Mouse (Mus musculus) left cerebral cortex, adult 2 months (tissue): ENCODE results near the gene Tnrc6b. TPM values are rescaled to one million over a fixed set of nuclear protein-coding genes. Genes with fewer than 3 reads are reported as not detected.
A peak's percentile ranks its signal among the peaks of the same experiment; 100 is the strongest.
"Not testable (repeated sequence)": the region's sequence is repeated elsewhere in the genome, so short reads cannot be mapped to it uniquely, and the experiment has no call there.

Experiments
- DNase-seq, 2 experiments: peaks; one replicate each; pipeline ENCODE4 v3.0.0; 2021 to 2022; ENCODE audit warnings: low spot score in 2 of 2, mixed read lengths in 1 of 2; ENCODE audit errors: extremely low spot score in 1 of 2
- H3K27ac ChIP-seq: fragments of 200-600 bp; 2 replicates; pipeline ENCODE4 v1.8.1; 2022
- H3K4me3 ChIP-seq: fragments of 200-600 bp; 2 replicates; pipeline ENCODE4 v1.8.1; 2022
- CTCF ChIP-seq: fragments of 200-600 bp; IDR thresholded peaks from 2 replicates; pipeline ENCODE4 v1.8.1; 2022; ENCODE audit warnings: antibody characterized with exemption, mild to moderate bottlenecking, moderate library complexity
- intact Hi-C: fragments of 180-260 bp; cut with DNase I; formaldehyde crosslinking; loops from one replicate; pipeline ENCODE4 v1.15.1; 2025
- total RNA-seq, 2 experiments: library from RNA; stranded (reverse); gene quantifications; 2 replicates each; pipeline ENCODE4 v1.2.3; 2021

Tnrc6b gene
- total RNA-seq, 2 experiments from 2014 or later = 118 to 120 TPM

DNA sequence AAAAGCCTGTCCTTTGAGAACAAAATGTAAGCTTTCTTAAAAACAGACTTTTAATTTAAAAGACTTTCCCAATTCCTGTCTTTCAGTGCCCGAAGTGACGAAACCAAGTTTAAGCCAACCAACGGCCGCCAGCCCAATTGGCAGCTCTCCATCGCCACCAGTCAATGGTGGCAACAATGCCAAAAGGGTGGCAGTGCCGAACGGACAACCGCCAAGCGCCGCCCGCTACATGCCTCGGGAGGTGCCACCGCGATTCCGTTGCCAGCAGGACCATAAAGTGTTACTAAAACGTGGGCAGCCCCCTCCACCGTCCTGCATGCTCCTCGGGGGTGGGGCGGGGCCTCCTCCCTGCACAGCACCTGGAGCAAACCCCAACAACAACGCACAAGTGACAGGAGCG is 165.1 kb downstream of the Tnrc6b start:
- Histone ChIP-seq H3K27ac (no peak overlapping the region), H3K4me3 (no peak overlapping the region)
- TF ChIP-seq CTCF = no peak; the same call in 1 of the 2 replicates
- peak; percentile 33 to 38 for DNase-seq
- intact Hi-C loops = loop anchor here (5.0 kb wide), 1 partner anchor 79 kb away; no protein-coding TSS in a partner anchor

DNA sequence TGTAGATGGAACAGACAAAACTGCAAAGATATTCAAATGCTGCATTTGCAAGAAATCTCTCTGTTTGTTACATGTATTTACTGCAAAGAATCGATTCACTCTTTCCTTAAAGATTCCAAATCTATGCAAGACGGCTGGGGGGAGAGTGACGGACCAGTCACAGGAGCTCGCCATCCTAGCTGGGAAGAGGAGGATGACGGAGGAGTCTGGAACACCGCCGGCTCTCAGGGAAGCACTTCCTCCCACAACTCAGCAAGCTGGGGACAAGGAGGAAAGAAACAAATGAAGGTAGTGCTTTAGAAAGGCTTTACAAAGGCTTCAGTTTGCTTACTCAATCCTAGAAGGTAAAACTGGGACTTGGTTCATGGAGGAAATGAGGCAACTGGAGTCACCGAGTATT is 173.0 kb downstream of the Tnrc6b start:
- intact Hi-C loops = loop anchor here (5.0 to 10.0 kb wide), 2 partner anchors 177 to 619 kb away; partner anchors contain the start of gene Rps19bp1

DNA sequence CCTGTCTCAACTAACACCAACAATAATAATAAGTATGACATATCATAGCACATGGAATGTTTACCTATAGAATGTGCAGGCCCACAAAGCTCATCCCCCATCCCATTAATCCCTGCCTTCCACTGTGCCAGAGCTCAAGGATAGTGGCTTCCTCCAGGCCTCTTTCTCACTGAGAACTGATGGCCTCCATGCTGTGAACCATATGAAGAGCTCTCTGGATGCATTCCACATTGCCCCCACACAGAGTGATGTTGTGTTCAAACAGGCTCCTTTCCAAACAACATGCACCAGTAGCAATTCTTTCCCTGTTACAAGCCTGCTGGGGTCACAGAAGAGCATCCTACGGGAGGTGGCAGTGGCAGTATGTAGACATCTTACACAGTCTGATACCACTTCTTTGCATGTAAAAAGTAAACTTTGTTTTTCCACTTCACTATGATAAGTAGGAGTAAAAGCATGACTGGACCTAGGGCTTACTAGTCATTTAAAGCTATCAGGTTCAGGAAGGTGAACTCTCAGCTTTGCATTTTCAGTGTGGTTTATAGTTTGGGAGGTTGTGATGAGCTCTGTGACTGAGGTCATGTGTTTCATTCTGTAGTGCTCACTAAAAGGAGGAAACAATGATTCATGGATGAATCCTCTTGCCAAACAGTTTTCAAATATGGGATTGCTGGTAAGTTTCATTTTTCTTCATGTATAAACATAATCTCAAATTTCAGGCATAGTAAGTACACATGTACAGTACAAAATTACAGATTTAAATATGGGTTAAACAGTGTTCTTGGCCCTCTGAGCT is 175.4 kb downstream of the Tnrc6b start:
- DNase-seq = no peak
- intact Hi-C loops = loop anchor here (10.0 kb wide), 1 partner anchor 622 kb away; the partner anchor contains the start of gene Rps19bp1
- H3K4me3 ChIP-seq = no peak overlapping the region
- no peak for TF ChIP-seq CTCF
- no peak overlapping the region for H3K27ac ChIP-seq

More for the DNA sequence above, 173.0 kb downstream of the Tnrc6b start:
- peak in 1 of 2 experiments; percentile 43 for DNase-seq
- TF ChIP-seq CTCF = no peak
- H3K27ac ChIP-seq = no peak overlapping the region
- no peak overlapping the region for H3K4me3 ChIP-seq

DNA sequence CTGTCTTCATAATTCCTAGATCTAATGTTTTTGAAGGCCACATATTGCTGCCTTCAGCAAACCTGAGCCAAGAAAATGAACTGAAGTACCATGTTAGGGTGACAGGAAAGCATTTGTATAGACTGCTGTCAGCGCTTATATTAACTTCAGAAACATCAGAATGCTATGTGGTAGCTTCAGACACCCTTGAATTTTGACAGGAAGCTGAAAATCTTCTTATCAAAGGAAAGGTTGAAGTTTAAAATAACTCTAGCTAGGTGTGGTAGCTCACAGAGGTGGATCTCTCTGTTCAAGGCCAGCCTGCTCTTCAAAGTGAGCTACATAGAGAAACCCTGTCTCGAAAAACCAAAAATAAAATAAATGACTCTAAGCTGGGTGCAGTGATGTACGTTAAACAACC is 181.2 kb downstream of the Tnrc6b start:
- no peak for DNase-seq
- Histone ChIP-seq H3K27ac (no peak overlapping the region), H3K4me3 (no peak overlapping the region)
- TF ChIP-seq CTCF = no peak
- intact Hi-C loops = no loop called here

DNA sequence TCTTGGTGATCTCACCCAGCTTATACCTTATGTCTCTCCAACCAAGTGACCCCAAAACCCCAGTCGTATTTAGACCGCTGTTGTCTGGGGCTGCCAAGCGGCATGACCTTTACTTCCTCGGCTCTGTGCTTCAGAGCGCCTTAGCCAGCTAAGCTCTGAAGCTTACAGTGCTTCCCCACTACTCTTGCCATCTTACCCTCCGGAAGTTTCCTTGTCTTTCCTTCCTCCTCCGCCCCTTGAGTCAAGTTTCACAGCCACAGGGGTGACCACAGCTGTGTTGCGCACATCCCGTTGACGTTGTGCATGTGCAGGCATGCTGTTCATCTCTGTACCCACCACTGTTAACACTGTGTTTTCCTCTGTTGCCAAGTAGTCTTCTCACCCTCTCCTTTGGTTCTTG is 185.6 kb downstream of the Tnrc6b start:
- intact Hi-C loops = no loop called here
- no peak for DNase-seq
- no peak for TF ChIP-seq CTCF

DNA sequence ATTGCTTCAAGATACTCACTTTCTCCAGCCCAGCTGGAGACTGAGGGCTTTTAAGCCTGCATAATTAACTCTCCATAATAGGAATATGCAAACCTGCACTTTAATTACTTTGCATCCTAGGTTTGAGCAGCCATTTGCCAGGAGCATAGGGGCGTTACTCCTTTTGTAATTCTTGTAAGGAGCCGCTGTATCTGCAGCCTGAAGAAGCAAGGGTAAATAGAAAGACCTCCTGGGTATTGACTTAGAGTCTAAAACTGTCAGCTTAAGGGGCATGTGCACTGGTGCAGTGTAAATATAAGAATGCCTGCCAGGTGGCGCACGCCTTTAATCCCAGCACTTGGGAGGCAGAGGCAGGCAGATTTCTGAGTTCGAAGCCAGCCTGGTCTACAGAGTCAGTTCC is 186.8 kb downstream of the Tnrc6b start:
- intact Hi-C loops = no loop called here
- no peak for DNase-seq
- Histone ChIP-seq H3K27ac (no peak overlapping the region), H3K4me3 (no peak overlapping the region)
- TF ChIP-seq CTCF = no peak

More for the DNA sequence above, 185.6 kb downstream of the Tnrc6b start:
- Histone ChIP-seq H3K27ac (no peak overlapping the region), H3K4me3 (no peak overlapping the region)

DNA sequence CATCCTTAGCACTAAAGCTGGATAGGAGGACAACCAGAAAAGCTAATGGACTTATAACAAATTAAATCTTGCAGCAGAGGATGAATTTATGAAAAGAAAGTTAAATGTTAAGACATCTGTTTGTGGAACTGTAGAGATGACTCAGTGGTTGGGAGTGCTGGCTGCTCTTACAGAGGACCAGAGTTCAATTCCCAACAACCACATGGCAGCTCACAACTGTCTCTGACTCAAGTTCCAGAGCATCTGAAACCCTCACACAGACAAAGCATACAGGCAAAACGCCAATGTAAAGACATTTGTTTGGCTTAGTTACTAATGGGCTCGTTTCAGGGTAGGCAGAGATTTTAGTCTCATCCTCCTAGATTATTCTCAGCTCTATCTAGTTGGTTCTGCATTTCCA is 188.7 kb downstream of the Tnrc6b start:
- TF ChIP-seq CTCF = no peak
- Histone ChIP-seq H3K27ac (no peak overlapping the region), H3K4me3 (no peak overlapping the region)
- no peak for DNase-seq
- intact Hi-C loops = no loop called here

DNA sequence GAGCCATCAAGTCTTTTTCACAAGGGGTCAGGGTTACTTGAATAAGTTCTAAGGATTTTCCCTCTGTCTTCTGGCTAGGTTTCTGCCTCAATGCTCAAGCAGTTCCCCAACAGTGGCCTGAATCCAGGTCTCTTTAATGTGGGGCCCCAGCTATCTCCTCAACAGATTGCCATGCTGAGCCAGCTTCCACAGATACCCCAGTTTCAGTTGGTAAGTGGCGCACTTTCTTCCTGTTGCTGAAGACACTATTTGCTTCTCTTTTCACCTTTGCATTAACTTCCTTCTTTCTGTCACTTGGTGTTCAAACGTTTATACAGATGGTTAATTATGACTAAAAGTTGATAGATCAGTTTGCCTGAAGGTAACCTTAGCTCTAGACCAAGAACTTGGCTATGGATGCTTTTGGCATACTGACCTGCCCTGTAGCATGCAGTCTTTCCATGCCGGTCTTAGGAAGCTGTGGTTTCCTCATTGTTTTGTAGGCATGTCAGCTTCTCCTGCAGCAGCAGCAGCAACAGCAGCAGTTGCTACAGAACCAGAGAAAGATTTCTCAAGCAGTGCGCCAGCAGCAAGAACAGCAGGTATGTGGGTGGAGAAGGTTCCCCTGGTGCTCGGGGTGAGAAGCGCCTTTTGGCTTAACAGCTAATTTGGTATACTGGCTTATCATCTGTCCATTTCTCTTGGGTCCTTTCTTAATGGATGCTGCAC is 190.8 kb downstream of the Tnrc6b start:
- peak; percentile 20 to 29 for DNase-seq
- 0 out of 2 replicates have a peak overlapping the region, but pooled peaks have one; percentile 5 for H3K27ac ChIP-seq
- no peak; the same call in 1 of the 2 replicates for TF ChIP-seq CTCF
- intact Hi-C loops = no loop called here
- no peak overlapping the region for H3K4me3 ChIP-seq

DNA sequence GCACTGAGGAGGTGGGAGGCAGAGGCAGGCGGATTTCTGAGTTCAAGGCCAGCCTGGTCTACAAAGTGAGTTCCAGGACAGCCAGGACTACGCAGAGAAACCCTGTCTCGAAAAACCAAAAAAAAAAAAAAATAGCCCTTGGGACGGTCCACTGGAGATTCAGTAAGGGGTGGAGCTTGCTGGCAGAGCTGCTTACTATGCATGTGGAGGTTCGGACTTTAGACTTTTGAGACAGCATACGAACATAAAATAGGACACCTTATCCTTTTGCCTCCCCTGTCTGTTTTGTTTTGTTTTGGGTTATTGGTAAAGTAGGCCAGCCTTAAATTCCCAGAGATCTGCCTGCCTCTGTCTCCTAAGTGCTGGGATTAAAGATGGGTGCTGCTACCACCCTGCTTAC is 193.7 kb downstream of the Tnrc6b start:
- intact Hi-C loops, DNase-seq, H3K27ac ChIP-seq, H3K4me3 ChIP-seq: not testable (repeated sequence)

DNA sequence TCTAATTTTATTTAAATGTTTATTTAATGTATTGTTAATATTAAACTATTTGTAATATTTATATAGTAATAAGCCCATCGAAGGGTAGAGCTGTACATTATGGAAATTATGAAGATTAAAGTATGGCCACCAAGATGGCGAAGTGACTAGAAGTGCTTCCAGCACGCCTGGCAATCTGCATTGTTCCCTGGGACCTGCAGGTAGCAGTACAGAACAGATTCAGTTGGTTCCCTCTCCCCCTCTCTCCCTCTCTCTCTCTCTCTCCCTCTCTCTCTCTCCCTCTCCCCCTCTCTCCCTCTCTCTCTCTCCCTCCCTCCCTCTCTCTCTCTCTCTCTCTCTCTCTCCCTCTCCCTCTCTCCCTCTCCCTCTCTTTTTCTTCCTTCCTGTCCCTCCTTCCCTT is 199.1 kb downstream of the Tnrc6b start:
- Histone ChIP-seq H3K4me3 (no peak overlapping the region), H3K27ac (no peak overlapping the region)
- peak; percentile 20; the same call in 1 of the 2 replicates for TF ChIP-seq CTCF
- intact Hi-C loops = no loop called here
- no peak for DNase-seq

DNA sequence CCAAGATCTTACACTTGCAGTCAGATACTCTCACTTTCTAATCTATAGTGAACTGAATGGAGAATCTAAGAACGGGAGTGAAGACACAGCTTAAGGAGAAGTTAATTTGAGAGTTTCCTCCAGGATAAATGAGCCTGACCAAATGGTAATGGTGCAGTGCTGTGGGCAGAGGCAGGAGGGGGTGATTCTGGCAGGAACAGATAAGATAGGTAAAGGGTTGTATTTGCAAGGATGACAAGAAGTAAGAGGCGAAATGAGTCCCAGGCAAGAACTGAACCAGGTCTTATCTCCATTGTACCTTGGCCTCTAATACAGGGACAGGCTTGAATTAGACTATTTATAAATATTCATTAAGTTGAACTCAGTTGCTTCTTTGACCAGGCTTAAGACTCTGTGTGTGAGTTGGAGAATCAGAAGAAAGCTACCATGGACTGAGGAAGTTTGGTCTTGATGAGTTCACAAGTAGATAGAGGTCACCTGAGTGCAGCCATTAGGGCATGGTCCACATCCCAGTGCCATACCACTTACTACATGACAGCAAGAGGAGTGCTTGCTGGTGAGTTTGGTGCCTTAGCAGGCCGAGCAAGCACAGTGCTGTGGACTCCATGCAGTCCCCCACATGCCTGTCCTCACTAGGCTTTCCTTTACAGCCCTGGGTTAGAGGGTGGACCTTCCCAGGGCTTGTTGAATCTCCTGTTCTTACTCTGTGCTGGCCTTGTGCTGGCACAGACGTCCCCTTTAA is 199.8 kb downstream of the Tnrc6b start:
- no peak for TF ChIP-seq CTCF
- intact Hi-C loops = no loop called here
- DNase-seq = no peak
- Histone ChIP-seq H3K4me3 (no peak overlapping the region), H3K27ac (no peak overlapping the region)

DNA sequence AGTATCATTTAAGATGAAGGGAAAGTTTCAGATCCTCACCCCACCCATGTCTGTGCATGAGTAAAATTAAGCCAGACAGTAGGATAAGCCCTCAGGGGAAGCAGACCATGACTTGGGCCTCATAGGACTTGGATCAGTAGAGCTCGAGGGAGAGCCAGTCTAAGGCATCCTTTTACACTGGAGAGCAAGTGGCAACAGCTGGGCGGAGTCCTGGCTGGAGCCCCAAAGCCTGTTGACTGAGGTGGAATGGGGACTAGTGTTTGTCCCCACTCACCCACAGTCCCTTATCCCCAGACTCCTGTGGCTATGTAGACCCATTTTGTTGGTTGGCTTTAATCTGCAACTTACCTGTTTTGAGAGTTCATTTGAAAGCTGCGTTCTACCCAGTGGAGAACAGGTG is 201.1 kb downstream of the Tnrc6b start:
- intact Hi-C loops = no loop called here
- TF ChIP-seq CTCF = no peak

More for the DNA sequence above, 201.1 kb downstream of the Tnrc6b start:
- no peak overlapping the region for H3K27ac ChIP-seq
- no peak overlapping the region for H3K4me3 ChIP-seq
- no peak for DNase-seq
